Mouse (Mus musculus) cerebellum, adult 18-20 months (tissue): Measurements from ENCODE around the gene Gm11034.

ENCODE experiments used
- DNase-seq, 2 experiments: peaks; one replicate each; pipeline ENCODE4 v3.0.0; 2021

The Gm11034 gene

GRCm38 (mm10) chr8:72210710-72211109 is 2.7 kb downstream of the Gm11034 start:
- no peak for DNase-seq

DNA sequence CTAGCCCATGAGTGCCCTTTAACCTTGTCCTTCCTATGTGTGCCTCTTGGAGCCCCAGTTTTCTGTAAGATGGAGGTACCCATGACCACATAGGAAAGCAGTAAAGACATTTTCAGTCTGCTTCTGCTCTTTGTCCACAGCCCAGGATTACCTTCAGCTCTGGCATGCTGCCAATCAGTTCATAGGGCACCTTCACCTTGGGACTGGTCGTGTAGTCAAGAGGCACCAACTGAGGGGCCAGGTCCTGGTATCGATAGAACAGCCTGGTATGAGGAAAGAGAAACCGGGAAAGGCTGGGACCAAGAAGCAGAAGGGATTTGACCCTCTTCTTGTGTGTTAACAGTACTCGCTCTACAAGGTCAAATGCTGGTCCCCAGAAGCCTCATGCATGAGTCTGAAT is 3.2 kb downstream of the Gm11034 start:
- DNase-seq: no peak

GRCm38 (mm10) chr8:72208582-72208981 is 4.9 kb downstream of the Gm11034 start:
- DNase-seq: no peak

- no peak for DNase-seq
Observed at GRCm38 (mm10) chr8:72197997-72198396, 15.4 kb downstream of the Gm11034 start.

DNA sequence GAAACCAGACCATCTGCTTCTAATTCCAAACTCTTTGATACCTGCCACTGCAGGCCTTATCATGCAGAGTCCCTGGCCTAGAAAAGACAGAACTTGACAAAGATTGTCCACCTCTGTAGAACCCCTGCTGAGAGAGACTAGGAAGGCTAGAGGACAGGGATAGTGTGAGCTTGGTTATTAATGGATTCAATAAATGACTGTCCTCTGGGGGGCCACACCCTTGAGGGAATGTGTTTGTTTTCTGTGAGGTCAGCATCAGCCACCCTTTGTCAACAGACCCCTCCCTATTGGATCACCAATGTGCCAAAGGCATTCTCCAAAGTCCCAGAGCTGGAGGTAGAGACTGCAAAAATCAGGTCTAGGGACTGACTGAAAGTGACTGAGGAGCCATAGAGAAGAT is 21.4 kb downstream of the Gm11034 start:
- no peak for DNase-seq

- DNase-seq: no peak
Observed at GRCm38 (mm10) chr8:72190215-72190539, 23.3 kb downstream of the Gm11034 start.

GRCm38 (mm10) chr8:72189417-72190214 is 23.8 kb downstream of the Gm11034 start, which contains the start of gene Hsh2d:
TSS of gene Hsh2d (plus strand) at chr8:72189638.
- DNase-seq: no peak

DNA sequence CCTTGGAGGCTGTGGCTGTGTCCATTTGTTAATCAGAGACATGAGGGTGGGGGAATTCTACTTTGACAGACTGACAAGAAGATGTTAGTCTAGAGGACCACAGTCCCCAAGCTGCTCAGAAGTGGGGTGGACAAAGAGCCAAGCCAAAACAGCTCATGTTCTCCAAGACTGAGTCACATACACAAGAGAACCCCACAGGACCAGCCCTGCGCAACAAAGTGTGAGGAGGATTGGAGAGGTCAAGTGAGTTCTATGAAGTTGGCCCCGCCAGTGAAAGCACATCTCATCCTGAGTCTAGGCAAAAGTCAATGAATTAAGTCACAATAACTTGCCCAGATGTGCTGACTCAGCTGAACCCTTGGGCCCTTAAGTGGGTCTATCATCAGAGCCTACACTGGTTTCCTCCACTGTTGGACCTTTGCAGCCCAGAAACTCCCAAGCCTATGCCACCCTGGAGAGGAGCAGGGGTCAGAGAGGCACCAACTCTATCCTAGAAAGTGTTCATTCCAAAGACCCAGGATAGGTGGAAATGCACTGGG is 25.6 kb downstream of the Gm11034 start:
- DNase-seq: no peak

- DNase-seq: no peak
Observed at GRCm38 (mm10) chr8:72183554-72184202, 29.8 kb downstream of the Gm11034 start.

DNA sequence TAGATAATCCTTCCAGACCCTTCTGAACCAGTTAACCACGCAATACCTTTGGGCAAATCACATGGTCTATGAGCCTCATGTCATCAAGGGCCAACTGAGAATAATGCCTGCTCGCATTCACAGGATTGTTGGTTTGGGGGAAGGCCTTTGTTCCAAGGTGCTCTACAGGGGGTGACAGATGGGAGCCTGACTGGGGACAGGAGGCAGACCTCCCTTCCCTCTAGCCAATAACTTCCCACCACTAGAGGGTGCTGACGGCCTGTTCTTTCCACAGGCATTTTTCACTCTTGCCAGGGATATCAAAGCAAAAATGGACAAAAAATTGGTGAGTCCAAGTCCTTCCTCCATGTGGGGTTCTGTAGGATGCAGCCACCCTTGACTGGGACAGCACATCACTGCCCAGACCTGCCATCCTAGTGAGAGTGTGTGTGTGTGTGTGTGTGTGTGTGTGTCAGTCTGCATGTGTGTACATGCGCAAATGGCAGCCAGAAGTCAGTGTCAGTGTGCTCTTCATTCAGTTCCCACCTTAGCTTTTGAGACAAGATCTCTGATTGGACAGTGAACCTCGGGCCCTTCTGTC is 36.0 kb downstream of the Gm11034 start:
- peak; percentile 78 to 80 for DNase-seq

GRCm38 (mm10) chr8:72169681-72170249 is 43.7 kb downstream of the Gm11034 start:
- DNase-seq: no peak

DNA sequence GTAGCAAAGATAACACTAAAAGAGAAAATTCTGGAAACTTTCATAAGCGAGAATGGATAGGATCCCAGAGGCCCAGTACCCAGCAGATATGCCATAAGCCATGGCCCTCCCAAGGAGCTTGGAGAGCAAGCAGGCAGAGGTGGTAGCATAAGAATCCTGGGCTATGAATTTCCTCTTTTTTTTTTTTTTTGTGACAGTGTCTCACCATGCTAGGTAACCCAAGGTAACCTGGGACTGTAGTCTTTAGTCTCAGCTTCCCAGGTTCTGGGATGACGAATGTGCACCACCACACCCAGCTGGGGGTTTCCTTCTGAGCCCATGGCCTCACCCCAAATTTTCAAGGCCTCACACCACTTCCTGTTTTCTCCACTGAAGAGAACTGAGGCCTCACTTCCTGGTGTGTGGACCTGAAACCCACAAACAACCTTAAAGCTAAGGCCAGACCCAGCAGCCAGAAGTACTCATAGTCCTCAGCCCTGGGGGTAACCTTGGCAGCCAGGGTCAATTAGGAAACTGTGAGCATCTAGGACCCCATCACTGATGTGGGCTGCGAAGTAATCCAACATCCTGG is 44.3 kb downstream of the Gm11034 start:
- no peak for DNase-seq
